Mouse (Mus musculus) gastrocnemius, postnatal 36 days (tissue): ENCODE data around the gene Psme2b. TPM values are rescaled to one million over a fixed set of nuclear protein-coding genes. Genes with fewer than 3 reads are reported as not detected.
"Not testable (repeated sequence)": the region's sequence is repeated elsewhere in the genome, so short reads cannot be mapped to it uniquely, and the experiment has no call there.

Experiments
- DNase-seq, 2 experiments: peaks; one replicate each; pipeline ENCODE4 v3.0.0; 2022
- intact Hi-C: fragments of 180-260 bp; cut with DNase I; formaldehyde crosslinking; loops from one replicate; pipeline ENCODE4 v1.15.1; 2025
- long read RNA-seq, 2 experiments: library from polyadenylated mRNA; stranded (forward); transcript quantifications; one replicate each; pipeline ENCODE4 v2.0.0; 2021
- total RNA-seq, 2 experiments: library from RNA; stranded (reverse); gene quantifications; 2 replicates each; pipeline ENCODE4 v1.2.3; 2021

Gene Psme2b
- under 1 TPM; 0.41 to 0.44 TPM for total RNA-seq
- long read RNA-seq, experiment 1, partial matches to known transcripts, result 0 of 2 reads
- long read RNA-seq, experiment 1, other reads (novel, unspliced or antisense), result 0 of 2 reads
- long read RNA-seq, experiment 2, partial matches to known transcripts, result 0 of 2 reads
- long read RNA-seq, experiment 2, other reads (novel, unspliced or antisense), result 0 of 2 reads

GRCm38 (mm10) chr11:48946090-48946489 is at the start of gene Psme2b:
Gene Psme2b (minus strand): TSS chr11:48946190.
- intact Hi-C loops, DNase-seq: not testable (repeated sequence)

GRCm38 (mm10) chr11:48994018-48994417 is 48.0 kb upstream of the Psme2b start, which contains the start of gene Tgtp1:
Gene Tgtp1 (minus strand): TSS chr11:48994172.
- intact Hi-C loops, DNase-seq: not testable (repeated sequence)

DNA sequence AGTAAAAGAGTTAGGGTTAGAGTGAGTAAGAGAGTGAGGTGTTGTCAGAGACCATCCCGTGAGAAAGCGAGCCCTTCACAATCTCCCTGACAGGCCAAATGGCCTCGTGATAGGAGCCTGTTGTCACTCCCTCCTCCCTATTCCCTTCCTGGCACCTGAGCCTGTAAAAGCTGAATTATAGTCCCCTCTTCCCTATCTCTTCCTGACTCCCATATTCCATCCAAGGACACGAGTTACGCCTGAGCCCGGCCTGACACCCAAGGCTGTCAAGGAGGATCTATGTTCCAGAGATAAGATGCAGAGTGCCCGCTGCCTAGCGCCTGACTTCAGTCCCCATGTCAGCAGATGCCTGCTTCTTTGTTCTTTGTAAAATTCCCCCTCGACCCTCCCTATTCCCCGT is 47.3 kb upstream of the Psme2b start:
- not testable (repeated sequence) for DNase-seq

DNA sequence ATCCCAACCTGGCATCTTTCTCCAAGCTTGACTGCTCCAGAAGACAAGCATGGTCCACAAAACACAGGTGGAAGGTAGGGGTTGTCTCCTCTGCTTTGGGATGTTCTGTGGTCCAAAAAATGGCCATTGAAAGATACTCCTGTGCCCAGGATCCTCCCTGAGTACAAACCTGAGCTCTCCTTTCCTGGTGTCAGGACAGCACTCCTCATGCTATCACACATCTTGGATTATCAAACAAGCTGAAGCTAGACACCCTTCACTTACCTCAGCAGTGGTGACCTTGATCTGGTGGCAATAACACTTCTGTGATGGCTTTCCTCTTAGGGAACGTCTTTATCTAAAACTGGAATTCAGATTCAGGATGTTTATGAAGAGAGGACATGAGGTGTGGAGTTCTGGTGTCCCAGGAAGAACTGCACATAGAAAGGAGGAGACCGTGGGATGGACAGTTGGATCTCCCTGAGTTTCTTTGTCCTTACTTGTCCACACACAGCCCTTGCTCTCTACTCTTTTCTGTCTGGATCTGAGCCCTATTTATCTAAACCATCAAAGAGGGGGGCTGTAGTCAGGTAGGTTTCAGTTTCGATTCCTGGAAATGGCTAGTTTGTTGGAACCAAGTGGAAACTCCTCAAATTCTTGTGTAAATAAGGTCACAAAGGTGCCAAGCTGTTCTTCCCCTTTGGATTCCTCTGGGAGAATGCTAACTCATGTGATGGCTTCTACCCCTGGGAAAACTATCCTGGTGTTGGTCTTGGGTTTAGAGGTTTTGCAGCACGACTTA is 45.9 kb upstream of the Psme2b start, which contains the start of gene Gm12185:
Gene Gm12185 (minus strand): TSS at position 487 of the 781 bp plus-strand sequence.
- intact Hi-C loops, DNase-seq: not testable (repeated sequence)

More for the DNA sequence above, 47.3 kb upstream of the Psme2b start:
- intact Hi-C loops, result not testable (repeated sequence)

- intact Hi-C loops, DNase-seq: not testable (repeated sequence)
These were observed 44.0 kb upstream of the Psme2b start for GRCm38 (mm10) chr11:48989981-48990380.

GRCm38 (mm10) chr11:48988219-48988618 is 42.2 kb upstream of the Psme2b start:
- DNase-seq, intact Hi-C loops: not testable (repeated sequence)

DNA sequence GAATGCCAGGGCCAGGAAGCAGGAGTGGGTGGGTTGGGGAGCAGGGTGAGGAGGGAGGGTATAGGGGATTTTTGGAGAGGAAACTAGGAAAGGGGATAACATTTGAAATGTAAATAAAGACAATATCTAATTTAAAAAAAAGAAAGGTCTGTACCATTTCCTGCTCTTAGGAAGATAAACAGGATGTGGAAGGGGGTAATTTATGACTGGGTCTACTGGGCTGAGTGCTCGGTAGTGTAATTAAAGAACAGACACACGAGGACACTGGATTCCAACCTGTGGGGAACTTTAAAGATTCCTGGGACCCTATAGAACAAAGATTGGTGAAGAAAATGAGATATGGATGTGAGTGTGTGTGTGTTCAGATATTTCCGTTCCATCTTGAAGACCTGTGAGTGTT is 36.9 kb upstream of the Psme2b start:
- intact Hi-C loops, DNase-seq: not testable (repeated sequence)

DNA sequence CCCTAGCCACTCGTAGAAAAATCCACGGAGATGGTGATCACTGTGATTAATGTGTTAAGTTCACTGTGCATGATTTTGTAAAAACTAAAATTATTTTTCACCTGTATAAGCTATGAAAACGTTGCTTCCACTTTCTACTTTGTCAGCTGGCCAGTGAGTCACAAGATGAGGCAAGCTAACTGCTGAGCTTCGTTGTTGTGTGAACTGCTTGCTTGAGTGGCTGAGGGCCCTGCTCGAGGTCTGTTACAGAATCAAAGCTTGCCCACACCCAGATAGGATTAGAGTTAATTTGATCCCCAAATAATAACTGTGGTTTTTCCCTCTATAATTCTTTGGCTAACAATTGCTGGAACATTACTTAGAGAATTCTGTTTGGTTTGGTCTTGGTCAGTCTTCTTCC is 34.1 kb upstream of the Psme2b start:
- intact Hi-C loops, DNase-seq: not testable (repeated sequence)

DNA sequence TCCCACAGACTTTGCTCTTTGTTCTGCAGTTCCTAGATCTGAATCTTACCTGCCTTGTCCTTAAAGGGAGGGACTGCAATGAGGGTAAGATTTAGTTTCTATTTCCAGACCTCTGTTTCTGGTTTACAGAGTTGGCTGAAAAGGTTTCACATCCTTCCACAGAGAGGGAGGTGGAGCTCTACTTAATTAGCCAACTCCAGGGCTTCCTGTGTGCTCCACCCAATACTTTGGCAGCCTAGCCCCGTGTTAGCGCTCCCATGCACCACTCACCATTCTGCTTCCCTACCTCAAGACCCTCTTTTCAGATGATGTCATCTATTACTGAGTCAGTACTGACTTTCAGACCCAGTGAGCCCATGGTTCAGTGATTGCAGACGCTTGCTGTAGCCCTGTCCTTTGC is 33.3 kb upstream of the Psme2b start, which contains the start of gene 9930111J21Rik1:
Gene 9930111J21Rik1 (minus strand): TSS at position 148 of the 400 bp plus-strand sequence.
- DNase-seq, intact Hi-C loops: not testable (repeated sequence)

- intact Hi-C loops, DNase-seq: not testable (repeated sequence)
These were observed 32.4 kb upstream of the Psme2b start, which contains the start of gene Olfr56 for GRCm38 (mm10) chr11:48978240-48978939. Gene Olfr56 (plus strand): TSS chr11:48978889.

- DNase-seq, intact Hi-C loops: not testable (repeated sequence)
These were observed 28.7 kb upstream of the Psme2b start for GRCm38 (mm10) chr11:48974686-48975085.

DNA sequence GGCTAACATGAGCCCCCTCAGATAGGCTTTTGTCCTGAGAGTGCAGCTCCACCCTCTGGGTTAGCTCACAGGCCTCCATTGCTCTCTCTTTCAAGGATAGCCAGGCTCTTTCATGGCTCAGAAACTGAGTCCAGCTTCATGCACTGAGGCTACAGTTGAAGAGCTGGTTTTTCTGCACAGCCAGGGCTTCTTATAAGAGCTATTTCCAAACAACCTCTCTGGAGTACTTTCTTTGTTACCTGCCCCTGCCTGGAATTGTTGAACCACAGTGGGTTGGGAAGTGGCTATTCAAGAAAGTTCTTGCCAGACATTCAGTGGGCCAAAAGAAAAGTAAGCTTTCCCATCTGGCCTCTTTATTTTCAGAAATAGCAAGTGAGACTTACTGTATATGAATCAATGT is 6.7 kb downstream of the Psme2b start:
- DNase-seq, intact Hi-C loops: not testable (repeated sequence)

GRCm38 (mm10) chr11:48935291-48935690 is 10.7 kb downstream of the Psme2b start:
- intact Hi-C loops, DNase-seq: not testable (repeated sequence)

- DNase-seq, intact Hi-C loops: not testable (repeated sequence)
These were observed 12.1 kb downstream of the Psme2b start for GRCm38 (mm10) chr11:48933923-48934322.

GRCm38 (mm10) chr11:48933422-48933821 is 12.6 kb downstream of the Psme2b start:
- intact Hi-C loops, DNase-seq: not testable (repeated sequence)

DNA sequence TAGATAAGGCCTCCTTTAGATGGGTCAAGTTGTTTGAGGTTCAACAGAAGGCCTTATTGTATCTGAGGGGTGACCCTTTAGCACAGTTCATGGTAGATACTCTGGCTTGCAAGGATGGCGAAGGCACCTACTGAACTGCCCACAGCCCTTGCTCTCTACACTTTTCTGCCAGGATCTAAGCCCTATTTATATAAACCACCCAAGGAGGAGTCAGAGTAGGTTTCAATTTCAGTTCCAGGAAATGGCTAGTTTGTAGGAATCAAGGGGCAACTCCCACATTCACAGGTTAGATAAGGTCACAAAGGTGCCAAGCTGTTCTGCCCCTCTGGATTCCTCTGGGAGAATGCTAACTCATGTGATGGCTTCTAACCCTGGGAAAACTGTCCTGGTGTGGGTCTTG is 17.9 kb downstream of the Psme2b start:
- intact Hi-C loops, DNase-seq: not testable (repeated sequence)

DNA sequence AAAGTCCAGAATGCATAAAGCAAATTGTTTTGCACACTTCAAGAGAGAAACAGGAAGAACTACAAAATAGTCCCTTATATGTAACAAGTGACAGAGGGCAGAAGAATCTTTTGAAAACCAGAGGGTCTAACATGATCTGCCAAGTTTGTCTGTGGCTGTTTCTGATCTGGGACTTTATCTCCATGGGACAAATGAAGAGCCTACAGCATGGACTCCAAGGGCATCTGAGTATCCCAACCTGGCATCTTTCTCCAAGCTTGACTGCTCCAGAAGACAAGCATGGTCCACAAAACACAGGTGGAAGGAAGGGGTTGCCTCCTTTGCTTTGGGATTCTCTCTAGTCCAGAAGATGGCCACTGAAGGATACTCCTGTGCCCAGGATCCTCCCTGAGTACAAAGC is 19.6 kb downstream of the Psme2b start:
- intact Hi-C loops, DNase-seq: not testable (repeated sequence)

DNA sequence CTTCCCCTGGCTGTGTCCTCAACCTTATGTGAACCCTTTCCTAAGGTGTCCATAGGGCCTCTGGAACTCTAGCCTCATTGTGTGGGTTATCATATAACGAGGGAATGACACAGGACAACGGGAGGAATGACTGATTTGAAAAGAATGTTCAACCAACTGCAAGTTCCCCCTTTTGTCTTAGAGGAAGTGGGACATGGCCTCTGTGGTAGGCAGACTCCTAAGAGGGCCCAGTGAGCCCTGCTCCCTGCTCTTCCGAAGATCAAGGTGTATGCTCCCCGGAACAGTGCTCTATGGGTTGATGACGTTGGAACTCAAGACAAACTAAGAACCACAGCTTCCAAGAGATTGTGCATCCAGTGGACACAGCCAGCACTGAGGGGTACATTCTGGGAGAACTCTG is 22.2 kb downstream of the Psme2b start:
- intact Hi-C loops, DNase-seq: not testable (repeated sequence)

- intact Hi-C loops, result no loop called here
- no peak for DNase-seq
These were observed 27.6 kb downstream of the Psme2b start for GRCm38 (mm10) chr11:48918380-48918779.

- no peak for DNase-seq
- intact Hi-C loops, result no loop called here
These were observed 32.4 kb downstream of the Psme2b start for GRCm38 (mm10) chr11:48913611-48914010.

DNA sequence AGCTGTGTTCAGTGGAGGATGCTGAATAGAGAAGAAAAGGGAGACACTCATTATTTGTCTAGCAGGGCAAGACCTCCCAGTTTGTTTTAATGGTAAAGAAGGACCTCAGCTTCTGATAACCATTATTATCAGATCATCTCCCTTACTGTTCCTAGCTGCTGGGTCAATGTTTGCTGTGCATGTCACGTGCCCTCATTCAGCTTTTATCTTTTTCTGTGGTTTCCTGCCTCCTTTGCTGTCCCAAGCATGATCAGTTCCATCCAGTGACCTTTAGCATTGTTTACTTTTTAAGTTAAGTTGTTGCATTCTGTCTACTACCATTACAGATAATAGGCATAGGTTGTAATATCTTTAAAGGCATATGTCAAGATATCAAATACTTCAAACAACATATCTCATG is 37.5 kb downstream of the Psme2b start:
- intact Hi-C loops, result no loop called here
- no peak for DNase-seq
